Mouse (Mus musculus): Measurements from ENCODE around the gene Gm14399. TPM values are rescaled to one million over a fixed set of nuclear protein-coding genes. Genes with fewer than 3 reads are reported as not detected.
"Not testable (repeated sequence)": the region's sequence is repeated elsewhere in the genome, so short reads cannot be mapped to it uniquely, and the experiment has no call there.

The Gm14399 gene
- total RNA-seq (2015; ENCODE audit: low replicate concordance) (19.3 TPM in 1 of 2 replicates, not detected in the other), total RNA-seq (2017; ENCODE audit: low replicate concordance) (2.1 and 10.9 TPM in 2 replicates)

GRCm38 (mm10) chr2:175141993-175142295 lies at the start of gene Gm14399:
Gm14399 (minus strand) TSS chr2:175142012.
- not testable (repeated sequence) for ATAC-seq (replicated peaks; ENCODE audit: low FRiP score, poor library complexity, severe bottlenecking)

- ATAC-seq (replicated peaks; ENCODE audit: low FRiP score, poor library complexity, severe bottlenecking), result not testable (repeated sequence)
Measured at GRCm38 (mm10) chr2:175179008-175179407, 37.2 kb upstream of the Gm14399 start.

- no peak for ATAC-seq (replicated peaks; ENCODE audit: low FRiP score, poor library complexity, severe bottlenecking)
Measured at GRCm38 (mm10) chr2:175176312-175176711, 34.5 kb upstream of the Gm14399 start.

GRCm38 (mm10) chr2:175175401-175176180 lies 33.8 kb upstream of the Gm14399 start, which contains the start of gene Gm14443:
Gm14443 (minus strand) TSS chr2:175175871.
- not testable (repeated sequence) for ATAC-seq (replicated peaks; ENCODE audit: low FRiP score, poor library complexity, severe bottlenecking)

- ATAC-seq (replicated peaks; ENCODE audit: low FRiP score, poor library complexity, severe bottlenecking), result not testable (repeated sequence)
Measured at GRCm38 (mm10) chr2:175174058-175174457, 32.2 kb upstream of the Gm14399 start.

- not testable (repeated sequence) for ATAC-seq (replicated peaks; ENCODE audit: low FRiP score, poor library complexity, severe bottlenecking)
Measured at GRCm38 (mm10) chr2:175172906-175173595, 31.2 kb upstream of the Gm14399 start.

GRCm38 (mm10) chr2:175172123-175172522 lies 30.3 kb upstream of the Gm14399 start:
- no peak for ATAC-seq (replicated peaks; ENCODE audit: low FRiP score, poor library complexity, severe bottlenecking)

GRCm38 (mm10) chr2:175166870-175167269 lies 25.1 kb upstream of the Gm14399 start:
- ATAC-seq (replicated peaks; ENCODE audit: low FRiP score, poor library complexity, severe bottlenecking), result not testable (repeated sequence)

- ATAC-seq (replicated peaks; ENCODE audit: low FRiP score, poor library complexity, severe bottlenecking), result not testable (repeated sequence)
Measured at GRCm38 (mm10) chr2:175165110-175165509, 23.3 kb upstream of the Gm14399 start.

- not testable (repeated sequence) for ATAC-seq (replicated peaks; ENCODE audit: low FRiP score, poor library complexity, severe bottlenecking)
Measured at GRCm38 (mm10) chr2:175161438-175161837, 19.6 kb upstream of the Gm14399 start.

- no peak for ATAC-seq (replicated peaks; ENCODE audit: low FRiP score, poor library complexity, severe bottlenecking)
Measured at GRCm38 (mm10) chr2:175158642-175159041, 16.8 kb upstream of the Gm14399 start.

GRCm38 (mm10) chr2:175156696-175157095 lies 14.9 kb upstream of the Gm14399 start:
- no peak for ATAC-seq (replicated peaks; ENCODE audit: low FRiP score, poor library complexity, severe bottlenecking)

GRCm38 (mm10) chr2:175141118-175141992 lies 457 bp downstream of the Gm14399 start:
- not testable (repeated sequence) for ATAC-seq (replicated peaks; ENCODE audit: low FRiP score, poor library complexity, severe bottlenecking)

- not testable (repeated sequence) for ATAC-seq (replicated peaks; ENCODE audit: low FRiP score, poor library complexity, severe bottlenecking)
Measured at GRCm38 (mm10) chr2:175140624-175141023, 1.2 kb downstream of the Gm14399 start.

Other genes with a start within 250 kb of the Gm14399 start
- not detected in 2 replicates for gene Gm14444, start 131.8 kb downstream of the Gm14399 start, total RNA-seq (2015; ENCODE audit: low replicate concordance)
- not detected in 2 replicates for gene Gm14444, start 131.8 kb downstream of the Gm14399 start, total RNA-seq (2017; ENCODE audit: low replicate concordance)
- gene Gm14393, start 74.2 kb downstream of the Gm14399 start, total RNA-seq (2015; ENCODE audit: low replicate concordance), result not detected in 2 replicates
- not detected in 2 replicates for gene Gm14393, start 74.2 kb downstream of the Gm14399 start, total RNA-seq (2017; ENCODE audit: low replicate concordance)
- gene Gm14443, start 33.9 kb upstream of the Gm14399 start, total RNA-seq (2015; ENCODE audit: low replicate concordance), result not detected in 2 replicates
- gene Gm14443, start 33.9 kb upstream of the Gm14399 start, total RNA-seq (2017; ENCODE audit: low replicate concordance), result not detected in 2 replicates
- gene Gm14391, start 64.9 kb upstream of the Gm14399 start, total RNA-seq (2015; ENCODE audit: low replicate concordance), result 0.36 and 1.3 TPM in 2 replicates
- gene Gm14391, start 64.9 kb upstream of the Gm14399 start, total RNA-seq (2017; ENCODE audit: low replicate concordance), result 2.8 and 12.0 TPM in 2 replicates
- gene Gm14440, start 133.1 kb upstream of the Gm14399 start, total RNA-seq (2015; ENCODE audit: low replicate concordance), result 0.72 and 2.1 TPM in 2 replicates
- gene Gm14440, start 133.1 kb upstream of the Gm14399 start, total RNA-seq (2017; ENCODE audit: low replicate concordance), result 0.77 and 5.9 TPM in 2 replicates
- gene Gm4631, start 196.2 kb upstream of the Gm14399 start, total RNA-seq (2015; ENCODE audit: low replicate concordance), result 5.4 and 5.9 TPM in 2 replicates
- gene Gm4631, start 196.2 kb upstream of the Gm14399 start, total RNA-seq (2017; ENCODE audit: low replicate concordance), result 4.6 and 5.3 TPM in 2 replicates
- gene Zfp968, start 230.4 kb upstream of the Gm14399 start, total RNA-seq (2015; ENCODE audit: low replicate concordance), result not detected in 2 replicates
- not detected in 2 replicates for gene Zfp968, start 230.4 kb upstream of the Gm14399 start, total RNA-seq (2017; ENCODE audit: low replicate concordance)

Data from erythroid progenitor cell, adult 5-6 weeks (primary cell).